Mouse (Mus musculus): ENCODE measurements around the gene Nsdhl.

- TF ChIP-seq CTCF (IDR thresholded peaks at IDR 0.05; ENCODE audit: borderline replicate concordance, insufficient read depth, low read depth, low read length) = no peak
- no peak for TF ChIP-seq POLR2A (IDR thresholded peaks at IDR 0.05; ENCODE audit: borderline replicate concordance, insufficient read depth, low read length)
Measured at GRCm38 (mm10) chrX:72907619-72908403, 10.5 kb upstream of the Nsdhl start.

All from cerebellum, adult 2 months (tissue).